Mouse (Mus musculus) midbrain, embryonic 16.5 days (tissue): ENCODE results near the gene Sash3. TPM values are rescaled to one million over a fixed set of nuclear protein-coding genes. Genes with fewer than 3 reads are reported as not detected.

Experiments used
- ATAC-seq: fragments of 200-750 bp; cut with Nextera tagmentation; 2 replicates; pipeline ENCODE4 v1.8.0; 2017; ENCODE audit warnings: moderate TSS enrichment
- H3K27ac ChIP-seq: fragments of 300-500 bp; sonication (generic); 2 replicates; pipeline ENCODE4 v1.5.1; 2014; ENCODE audit warnings: mild to moderate bottlenecking, low read length, mixed read lengths
- H3K27me3 ChIP-seq: fragments of 300-500 bp; sonication (generic); 2 replicates; pipeline ENCODE4 v1.6.1; 2014; ENCODE audit warnings: low read depth, low read length, mixed read lengths; ENCODE audit not compliant: control insufficient read depth, insufficient read depth
- H3K36me3 ChIP-seq: fragments of 300-500 bp; sonication (generic); 2 replicates; pipeline ENCODE4 v1.6.1; 2014; ENCODE audit warnings: mild to moderate bottlenecking, low read length, moderate library complexity, mixed read lengths; ENCODE audit not compliant: control insufficient read depth, insufficient read depth
- H3K4me1 ChIP-seq: fragments of 300-500 bp; sonication (generic); 2 replicates; pipeline ENCODE4 v1.6.1; 2014; ENCODE audit warnings: mild to moderate bottlenecking, low read length, mixed read lengths; ENCODE audit not compliant: control insufficient read depth, insufficient read depth
- H3K4me2 ChIP-seq: fragments of 300-500 bp; sonication (generic); 2 replicates; pipeline ENCODE4 v1.6.1; 2014; ENCODE audit warnings: mild to moderate bottlenecking, low read length, mixed read lengths
- H3K4me3 ChIP-seq: fragments of 300-500 bp; sonication (generic); 2 replicates; pipeline ENCODE4 v1.5.1; 2014; ENCODE audit warnings: low read depth, mild to moderate bottlenecking, low read length, moderate library complexity, mixed read lengths
- H3K9ac ChIP-seq: fragments of 300-500 bp; sonication (generic); 2 replicates; pipeline ENCODE4 v1.6.1; 2014; ENCODE audit warnings: low read depth, low read length, mixed read lengths
- H3K9me3 ChIP-seq: fragments of 300-500 bp; sonication (generic); replicated peaks from 2 replicates; pipeline ENCODE4 v1.6.1; 2014; ENCODE audit warnings: mild to moderate bottlenecking, low read length, mixed read lengths; ENCODE audit not compliant: control insufficient read depth, poor library complexity, severe bottlenecking
- WGBS: fragments of 180-500 bp; shearing (Covaris S2); extraction: QIAGEN DNeasy Blood & Tissue Kit; methylation state at CpG from one replicate; pipeline ENCODE4 v1.1.7; 2014; 5-methylcytosine and 5-hydroxymethylcytosine counted together
- polyA plus RNA-seq: library from polyadenylated mRNA; unstranded; fragments of >200 nt; fragmentation: Nextera tagmentation; extraction: Ambion mirVana; gene quantifications from 2 replicates; pipeline ENCODE4 v1.2.1, GENCODE M21; 2015

The Sash3 gene
- polyA plus RNA-seq = 0.65 and 1.2 TPM in 2 replicates

- H3K27me3 ChIP-seq = no peaks in the 10 kb centered on the region
- no peaks in the 10 kb centered on the region for H3K36me3 ChIP-seq
- H3K27ac ChIP-seq = no peak within 1 kb of the TSS
- no peaks in the 10 kb centered on the region for H3K9me3 ChIP-seq
- no peak within 1 kb of the TSS for H3K4me2 ChIP-seq
- no peak within 1 kb of the TSS for H3K4me3 ChIP-seq
- no peak for ATAC-seq
- no peaks in the 10 kb centered on the region for H3K4me1 ChIP-seq
- no peak within 1 kb of the TSS for H3K9ac ChIP-seq
- WGBS = 91% methylated on average over 4 of the region's 4 CpGs
Observed at GRCm38 (mm10) chrX:48146262-48146661, at the start of gene Sash3. TSS of gene Sash3 (plus strand) at chrX:48146436.

- H3K4me3 ChIP-seq = no peak overlapping the region
- 86% methylated on average over 8 of the region's 8 CpGs for WGBS
- ATAC-seq = no peak
Observed at GRCm38 (mm10) chrX:48096580-48096979, 49.7 kb upstream of the Sash3 start.

GRCm38 (mm10) chrX:48098470-48099129 lies 47.6 kb upstream of the Sash3 start:
- 80% methylated on average over 9 of the region's 9 CpGs for WGBS
- no peaks in the 10 kb centered on the region for H3K27me3 ChIP-seq
- no peak for ATAC-seq
- no peak overlapping the region for H3K4me2 ChIP-seq
- no peaks in the 10 kb centered on the region for H3K4me1 ChIP-seq
- no peaks in the 10 kb centered on the region for H3K36me3 ChIP-seq
- no peak overlapping the region for H3K4me3 ChIP-seq
- H3K9me3 ChIP-seq = no peaks in the 10 kb centered on the region
- no peak overlapping the region for H3K27ac ChIP-seq
- H3K9ac ChIP-seq = no peak overlapping the region

More at GRCm38 (mm10) chrX:48096580-48096979, 49.7 kb upstream of the Sash3 start:
- Histone ChIP-seq H3K36me3 (no peaks in the 10 kb centered on the region), H3K9me3 (no peaks in the 10 kb centered on the region), H3K27me3 (no peaks in the 10 kb centered on the region), H3K9ac (no peak overlapping the region), H3K4me2 (no peak overlapping the region), H3K27ac (no peak overlapping the region), H3K4me1 (no peaks in the 10 kb centered on the region)

- WGBS = 31% methylated on average over 1 of the region's 1 CpGs
- Histone ChIP-seq H3K4me1 (no peaks in the 10 kb centered on the region), H3K4me3 (no peak overlapping the region)
Observed at GRCm38 (mm10) chrX:48099871-48100270, 46.4 kb upstream of the Sash3 start.

GRCm38 (mm10) chrX:48103256-48103655 lies 43.0 kb upstream of the Sash3 start:
- no peak for ATAC-seq
- Histone ChIP-seq H3K27ac (no peak overlapping the region), H3K36me3 (no peaks in the 10 kb centered on the region), H3K4me1 (no peaks in the 10 kb centered on the region), H3K9ac (no peak overlapping the region), H3K4me3 (no peak overlapping the region), H3K9me3 (no peaks in the 10 kb centered on the region), H3K27me3 (no peaks in the 10 kb centered on the region), H3K4me2 (no peak overlapping the region)
- 83% methylated on average over 3 of the region's 3 CpGs for WGBS

More at GRCm38 (mm10) chrX:48099871-48100270, 46.4 kb upstream of the Sash3 start:
- no peak for ATAC-seq
- H3K27ac ChIP-seq = no peak overlapping the region
- H3K36me3 ChIP-seq = no peaks in the 10 kb centered on the region
- no peaks in the 10 kb centered on the region for H3K9me3 ChIP-seq
- H3K9ac ChIP-seq = no peak overlapping the region
- H3K27me3 ChIP-seq = no peaks in the 10 kb centered on the region
- H3K4me2 ChIP-seq = no peak overlapping the region

- Histone ChIP-seq H3K4me2 (no peak overlapping the region), H3K9me3 (no peaks in the 10 kb centered on the region), H3K4me3 (no peak overlapping the region), H3K27me3 (no peaks in the 10 kb centered on the region), H3K27ac (no peak overlapping the region), H3K4me1 (no peaks in the 10 kb centered on the region), H3K36me3 (no peaks in the 10 kb centered on the region), H3K9ac (no peak overlapping the region)
- no peak for ATAC-seq
- 81% methylated on average over 7 of the region's 7 CpGs for WGBS
Observed at GRCm38 (mm10) chrX:48104736-48105441, 41.3 kb upstream of the Sash3 start.

- no peak overlapping the region for H3K27ac ChIP-seq
- no peaks in the 10 kb centered on the region for H3K9me3 ChIP-seq
- no peak overlapping the region for H3K4me3 ChIP-seq
- H3K9ac ChIP-seq = no peak overlapping the region
- H3K4me2 ChIP-seq = no peak overlapping the region
- H3K4me1 ChIP-seq = no peaks in the 10 kb centered on the region
- no peaks in the 10 kb centered on the region for H3K36me3 ChIP-seq
- no peak for ATAC-seq
- WGBS = 90% methylated on average over 3 of the region's 3 CpGs
- no peaks in the 10 kb centered on the region for H3K27me3 ChIP-seq
Observed at GRCm38 (mm10) chrX:48106226-48106625, 40.0 kb upstream of the Sash3 start.

- no peak for ATAC-seq
- no peak within 1 kb of the TSS for H3K27ac ChIP-seq
- H3K4me3 ChIP-seq = no peak within 1 kb of the TSS
- no peaks in the 10 kb centered on the region for H3K9me3 ChIP-seq
- H3K4me2 ChIP-seq = no peak within 1 kb of the TSS
- WGBS = 70% methylated on average over 6 of the region's 6 CpGs
- H3K9ac ChIP-seq = no peak within 1 kb of the TSS
- no peaks in the 10 kb centered on the region for H3K4me1 ChIP-seq
- no peaks in the 10 kb centered on the region for H3K36me3 ChIP-seq
- H3K27me3 ChIP-seq = no peaks in the 10 kb centered on the region
Observed at GRCm38 (mm10) chrX:48108394-48109315, 37.6 kb upstream of the Sash3 start, which contains the start of gene Xpnpep2. TSS of gene Xpnpep2 (plus strand) at chrX:48108725.
